Mouse (Mus musculus) C2C12 (cell line): ENCODE results near the gene Fgf15. TPM values are rescaled to one million over a fixed set of nuclear protein-coding genes. Genes with fewer than 3 reads are reported as not detected.

Experiments used
- H3K27me3 ChIP-seq: one replicate; pipeline ENCODE4 v1.6.1; 2011; ENCODE audit not compliant: control insufficient read depth, insufficient read depth, insufficient read length
- H3K36me3 ChIP-seq: one replicate; pipeline ENCODE4 v1.6.1; 2011; ENCODE audit not compliant: control insufficient read depth, insufficient read depth
- H3K4me3 ChIP-seq: one replicate; pipeline ENCODE4 v1.5.1; 2011; ENCODE audit warnings: mild to moderate bottlenecking, control low read depth; ENCODE audit not compliant: poor library complexity, insufficient read depth, severe bottlenecking
- H3K79me2 ChIP-seq: one replicate; pipeline ENCODE4 v1.6.1; 2011; ENCODE audit not compliant: control insufficient read depth, insufficient read depth
- H3K79me3 ChIP-seq: one replicate; pipeline ENCODE4 v1.6.1; 2011; ENCODE audit warnings: low read depth, control low read depth
- H3ac ChIP-seq: one replicate; pipeline ENCODE3; 2011; ENCODE audit warnings: low read depth; ENCODE audit not compliant: control insufficient read depth, insufficient read length
- CEBPB ChIP-seq: IDR thresholded peaks from one replicate; pipeline ENCODE4 v1.6.1; 2011; ENCODE audit warnings: low read depth, mild to moderate bottlenecking, control low read depth, moderate library complexity
- CTCF ChIP-seq: IDR thresholded peaks from one replicate; pipeline ENCODE4 v1.5.1; 2011; ENCODE audit not compliant: control insufficient read depth, insufficient read depth, insufficient read length
- FOSL1 ChIP-seq: IDR thresholded peaks from one replicate; pipeline ENCODE4 v1.8.0; 2011; ENCODE audit warnings: mild to moderate bottlenecking, low read length; ENCODE audit not compliant: poor library complexity, insufficient read depth, severe bottlenecking
- MAX ChIP-seq: IDR thresholded peaks from one replicate; pipeline ENCODE4 v1.6.1; 2011; ENCODE audit warnings: mild to moderate bottlenecking, control low read depth
- MYOD1 ChIP-seq: IDR thresholded peaks from one replicate; pipeline ENCODE4 v1.6.1; 2011; ENCODE audit warnings: low read depth; ENCODE audit not compliant: control insufficient read depth, insufficient read length
- MYOG ChIP-seq: IDR thresholded peaks from one replicate; pipeline ENCODE4 v1.6.1; 2011; ENCODE audit not compliant: control insufficient read depth, insufficient read length; ENCODE audit errors: extremely low read depth
- USF1 ChIP-seq: IDR thresholded peaks from one replicate; pipeline ENCODE4 v1.6.1; 2011; ENCODE audit warnings: low read depth, mild to moderate bottlenecking, control low read depth, moderate library complexity
- long read RNA-seq, 2 experiments: library from polyadenylated mRNA; unstranded; transcript quantifications; one replicate each; pipeline ENCODE4 v2.0.0; 2019 to 2020
- polyA plus RNA-seq: library from polyadenylated mRNA; unstranded; fragments of >200 nt; fragmentation: generic; extraction: Trizol; gene quantifications from one replicate; pipeline ENCODE4 v1.2.1, GENCODE M21; 2012; ENCODE audit warnings: missing spikeins

Fgf15 gene
- polyA plus RNA-seq = 0.02 TPM
- long read RNA-seq, experiment 1, partial matches to known transcripts = 0 of 1 reads
- long read RNA-seq, experiment 1, other reads (novel, unspliced or antisense) = 0 of 1 reads
- long read RNA-seq, experiment 2, partial matches to known transcripts = 0 of 2 reads
- long read RNA-seq, experiment 2, other reads (novel, unspliced or antisense) = 0 of 2 reads

DNA sequence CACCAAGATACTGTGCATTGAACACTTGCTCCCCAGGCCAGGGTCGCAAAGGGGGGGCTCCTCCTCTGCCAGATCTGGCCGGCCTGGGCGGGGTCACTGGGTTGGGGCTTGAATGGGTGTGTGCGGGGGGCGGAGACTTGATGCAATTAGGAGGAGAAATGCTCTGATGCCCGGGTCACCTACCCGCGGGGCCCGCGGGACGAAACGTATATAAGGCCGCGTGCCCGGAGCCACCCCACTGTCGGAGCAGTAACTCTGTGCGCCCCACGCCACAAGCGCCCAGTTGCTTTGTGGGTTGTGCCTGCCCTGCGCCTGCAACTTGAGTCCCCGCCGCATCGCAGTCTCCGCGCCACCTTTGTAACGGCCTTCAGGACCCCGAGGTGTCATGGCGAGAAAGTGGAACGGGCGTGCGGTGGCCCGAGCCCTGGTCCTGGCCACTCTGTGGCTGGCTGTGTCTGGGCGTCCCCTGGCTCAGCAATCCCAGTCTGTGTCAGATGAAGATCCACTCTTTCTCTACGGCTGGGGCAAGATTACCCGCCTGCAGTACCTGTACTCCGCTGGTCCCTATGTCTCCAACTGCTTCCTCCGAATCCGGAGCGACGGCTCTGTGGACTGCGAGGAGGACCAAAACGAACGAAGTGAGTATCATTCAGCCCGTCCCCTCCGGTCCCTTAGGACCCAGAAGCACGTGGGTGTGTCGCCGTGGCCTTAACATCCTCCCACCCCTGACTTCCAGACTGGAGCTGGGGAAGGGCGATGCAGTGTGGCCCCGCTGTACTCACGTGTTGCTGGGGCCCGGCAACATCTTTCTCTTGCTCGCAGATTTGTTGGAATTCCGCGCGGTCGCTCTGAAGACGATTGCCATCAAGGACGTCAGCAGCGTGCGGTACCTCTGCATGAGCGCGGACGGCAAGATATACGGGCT lies at the start of gene Fgf15:
TSS of gene Fgf15 (plus strand) at position 238 of the 925 bp plus-strand sequence.
- H3K36me3 ChIP-seq = no peaks in the 10 kb centered on the region
- no peaks in the 10 kb centered on the region for H3K79me2 ChIP-seq
- TF ChIP-seq USF1 (no peak), CTCF (no peak), MYOG (no peak), CEBPB (no peak), FOSL1 (no peak), MAX (no peak), MYOD1 (no peak)
- H3ac ChIP-seq = peak within 1 kb of the TSS; percentile 52
- H3K4me3 ChIP-seq = peak within 1 kb of the TSS; percentile 19
- peaks cover 39% of the 10 kb centered on the region for H3K27me3 ChIP-seq
- H3K79me3 ChIP-seq = no peaks in the 10 kb centered on the region

DNA sequence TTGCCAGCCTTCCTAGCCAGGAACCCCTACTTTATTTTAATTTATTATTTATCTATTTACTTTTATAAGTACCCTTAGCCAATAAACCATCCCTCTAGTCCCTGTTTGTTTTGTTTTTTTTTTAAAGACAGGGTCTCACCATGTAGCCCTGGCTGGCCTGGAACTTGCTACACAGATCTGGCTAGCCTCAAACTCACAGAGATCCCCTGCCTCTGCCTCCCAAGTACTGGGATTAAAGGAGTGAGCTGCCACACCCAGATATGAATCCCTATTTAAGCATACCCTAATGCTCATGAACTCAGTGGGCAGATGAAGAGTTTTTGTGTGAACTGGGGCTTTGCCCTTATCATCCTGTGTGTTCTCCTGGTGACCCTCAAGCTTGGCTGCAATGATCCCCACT lies 49.3 kb upstream of the Fgf15 start, which contains the start of gene Fgf4:
TSS of gene Fgf4 (plus strand) at position 301 of the 400 bp plus-strand sequence.
- TF ChIP-seq FOSL1 (no peak), CEBPB (no peak), CTCF (no peak), MYOD1 (no peak), MYOG (no peak), USF1 (no peak), MAX (no peak)
- H3K36me3 ChIP-seq = no peaks in the 10 kb centered on the region
- H3K4me3 ChIP-seq = no peak within 1 kb of the TSS
- H3K79me2 ChIP-seq = no peaks in the 10 kb centered on the region
- H3K27me3 ChIP-seq = peaks cover 44% of the 10 kb centered on the region
- no peak within 1 kb of the TSS for H3ac ChIP-seq
- H3K79me3 ChIP-seq = no peaks in the 10 kb centered on the region

DNA sequence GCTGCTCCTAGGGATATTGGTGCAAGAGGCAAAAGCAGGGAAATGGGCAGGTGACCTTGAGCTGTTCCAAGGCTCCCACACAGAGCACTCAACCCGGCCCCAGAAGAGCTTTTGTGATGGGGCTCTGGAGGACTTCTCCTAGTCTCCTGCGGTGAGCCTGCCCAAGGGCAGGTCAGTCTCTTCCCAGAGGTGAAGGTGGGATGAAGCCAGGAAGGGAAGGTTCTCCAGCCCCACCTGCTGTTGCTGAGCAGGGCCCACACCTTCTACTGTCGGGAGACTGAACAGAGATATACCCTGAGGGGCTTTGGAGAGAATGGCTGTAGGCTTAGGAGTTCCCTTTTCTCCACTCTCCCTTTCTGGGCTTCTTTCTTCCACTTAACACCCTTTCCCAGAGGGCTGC lies 45.0 kb upstream of the Fgf15 start:
- Histone ChIP-seq H3K27me3 (peaks cover 20% of the 10 kb centered on the region), H3K79me2 (no peaks in the 10 kb centered on the region), H3ac (no peak overlapping the region), H3K36me3 (no peaks in the 10 kb centered on the region), H3K79me3 (no peaks in the 10 kb centered on the region), H3K4me3 (no peak overlapping the region)
- TF ChIP-seq FOSL1 (no peak), MAX (no peak), MYOG (no peak), CEBPB (no peak), USF1 (no peak), MYOD1 (no peak), CTCF (no peak)

DNA sequence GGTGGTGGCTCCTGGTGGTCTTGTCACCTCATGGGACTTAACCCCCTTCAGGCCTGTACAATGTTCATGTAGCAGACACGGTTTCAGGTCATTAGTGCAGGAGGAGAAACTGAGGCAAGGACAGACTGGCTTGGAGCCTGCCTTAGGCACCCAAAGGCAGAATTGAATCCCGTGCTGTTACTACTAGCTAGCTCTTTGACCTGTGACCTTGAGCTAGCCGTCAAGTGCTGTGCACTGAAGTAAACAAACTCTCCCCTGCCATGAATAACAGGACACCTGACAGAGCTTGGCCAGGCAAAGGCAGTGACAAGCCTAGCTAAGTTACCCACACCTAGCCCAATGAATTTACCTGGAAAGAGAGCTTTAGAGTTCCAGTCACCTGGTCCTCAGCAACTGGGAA lies 41.4 kb upstream of the Fgf15 start:
- H3K79me2 ChIP-seq = no peaks in the 10 kb centered on the region
- H3K79me3 ChIP-seq = no peaks in the 10 kb centered on the region
- no peaks in the 10 kb centered on the region for H3K36me3 ChIP-seq
- no peak overlapping the region for H3ac ChIP-seq
- H3K27me3 ChIP-seq = peaks cover 15% of the 10 kb centered on the region
- no peak for TF ChIP-seq CTCF
- TF ChIP-seq FOSL1 = no peak
- TF ChIP-seq CEBPB = no peak
- TF ChIP-seq MAX = no peak
- TF ChIP-seq MYOG = no peak
- no peak for TF ChIP-seq USF1
- TF ChIP-seq MYOD1 = no peak
- H3K4me3 ChIP-seq = no peak overlapping the region

DNA sequence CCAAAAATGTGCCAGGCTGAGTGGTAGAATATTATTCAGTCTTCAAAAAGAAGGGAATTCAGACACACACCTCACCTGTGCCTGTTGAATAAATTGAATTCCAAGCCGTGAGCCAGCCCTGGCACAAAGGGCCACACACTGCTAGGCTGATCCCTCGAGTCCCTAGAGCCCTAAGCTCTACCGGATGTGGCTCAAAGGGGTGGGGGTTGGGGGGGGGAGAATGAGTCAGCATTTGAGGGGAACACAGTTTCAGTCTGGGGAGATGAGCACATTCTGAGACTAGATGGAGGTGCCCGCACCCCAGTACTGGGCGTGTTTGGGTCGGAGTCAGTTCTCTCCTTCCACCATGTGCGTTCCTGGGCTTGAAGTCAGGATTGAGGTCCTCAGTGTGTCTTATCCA lies 39.2 kb upstream of the Fgf15 start:
- no peak overlapping the region for H3ac ChIP-seq
- H3K79me3 ChIP-seq = no peaks in the 10 kb centered on the region
- no peaks in the 10 kb centered on the region for H3K36me3 ChIP-seq
- H3K27me3 ChIP-seq = peaks cover 33% of the 10 kb centered on the region
- H3K79me2 ChIP-seq = no peaks in the 10 kb centered on the region
- no peak for TF ChIP-seq USF1
- no peak for TF ChIP-seq CEBPB
- no peak for TF ChIP-seq MYOG
- TF ChIP-seq MYOD1 = no peak
- TF ChIP-seq CTCF = no peak
- TF ChIP-seq FOSL1 = no peak
- no peak overlapping the region for H3K4me3 ChIP-seq
